Mouse (Mus musculus) forebrain, embryonic 14.5 days (tissue): ENCODE results near the gene Gtf3c6. TPM values are rescaled to one million over a fixed set of nuclear protein-coding genes. Genes with fewer than 3 reads are reported as not detected.
"Not testable (repeated sequence)": the region's sequence is repeated elsewhere in the genome, so short reads cannot be mapped to it uniquely, and the experiment has no call there.

Experiments used
- ATAC-seq: fragments of 200-750 bp; cut with Nextera tagmentation; 2 replicates; pipeline ENCODE4 v1.8.0; 2017; ENCODE audit warnings: mild to moderate bottlenecking, moderate library complexity
- DNase-seq: peaks from one replicate; pipeline ENCODE4 v3.0.0-alpha.2; 2015; ENCODE audit warnings: low spot score
- H3K27ac ChIP-seq: fragments of 300-500 bp; sonication (generic); 2 replicates; pipeline ENCODE4 v1.5.1; 2014; ENCODE audit warnings: low read depth, mild to moderate bottlenecking, control low read depth, low read length, moderate library complexity
- H3K27me3 ChIP-seq: fragments of 300-500 bp; sonication (generic); replicated peaks from 2 replicates; pipeline ENCODE4 v1.6.1; 2014; ENCODE audit warnings: low read length, control low read depth, mixed read lengths; ENCODE audit not compliant: control insufficient read depth, insufficient read depth
- H3K36me3 ChIP-seq: fragments of 300-500 bp; sonication (generic); 2 replicates; pipeline ENCODE4 v1.6.1; 2014; ENCODE audit warnings: low read length, control low read depth; ENCODE audit not compliant: control insufficient read depth, insufficient read depth
- H3K4me1 ChIP-seq: fragments of 300-500 bp; sonication (generic); 2 replicates; pipeline ENCODE4 v1.6.1; 2014; ENCODE audit warnings: antibody characterized with exemption, low read length, control low read depth; ENCODE audit not compliant: control insufficient read depth, insufficient read depth
- H3K4me2 ChIP-seq: fragments of 300-500 bp; sonication (generic); 2 replicates; pipeline ENCODE4 v1.6.1; 2014; ENCODE audit warnings: mild to moderate bottlenecking, control low read depth, low read length
- H3K4me3 ChIP-seq: fragments of 300-500 bp; sonication (generic); 2 replicates; pipeline ENCODE4 v1.5.1; 2014; ENCODE audit warnings: low read depth, low read length, control low read depth
- H3K9ac ChIP-seq: fragments of 300-500 bp; sonication (generic); 2 replicates; pipeline ENCODE4 v1.6.1; 2014; ENCODE audit warnings: mild to moderate bottlenecking, low read length, control low read depth, moderate library complexity
- H3K9me3 ChIP-seq: fragments of 300-500 bp; sonication (generic); replicated peaks from 2 replicates; pipeline ENCODE4 v1.6.1; 2016; ENCODE audit warnings: low read length, control low read depth, mixed read lengths; ENCODE audit not compliant: control insufficient read depth
- WGBS: fragments of 180-500 bp; shearing (Covaris S2); extraction: QIAGEN DNeasy Blood & Tissue Kit; methylation state at CpG from one replicate; pipeline ENCODE4 v1.1.7; 2014; 5-methylcytosine and 5-hydroxymethylcytosine counted together
- polyA plus RNA-seq: library from polyadenylated mRNA; unstranded; fragments of >200 nt; fragmentation: Nextera tagmentation; extraction: Ambion mirVana; gene quantifications from 2 replicates; pipeline ENCODE4 v1.2.1, GENCODE M21; 2014

Gene Gtf3c6
- 78.0 and 79.9 TPM in 2 replicates for polyA plus RNA-seq

GRCm38 (mm10) chr10:40257414-40258255 is at the start of gene Gtf3c6:
TSS of gene Gtf3c6 (minus strand) at chr10:40258108.
- DNase-seq (peak; percentile 98), ATAC-seq (peak; percentile 80)
- Histone ChIP-seq H3K9me3 (no peaks in the 10 kb centered on the region), H3K27me3 (no peaks in the 10 kb centered on the region), H3K4me1 (peaks cover 6% of the 10 kb centered on the region), H3K9ac (peak within 1 kb of the TSS; percentile 91), H3K4me2 (peak within 1 kb of the TSS; percentile 77), H3K27ac (peak within 1 kb of the TSS; percentile 90), H3K36me3 (peaks cover 20% of the 10 kb centered on the region), H3K4me3 (peak within 1 kb of the TSS; percentile 70)
- under 1% methylated on average over 43 of the region's 43 CpGs for WGBS

- Histone ChIP-seq H3K9me3 (no peaks in the 10 kb centered on the region), H3K27ac (no peak overlapping the region), H3K4me3 (no peak overlapping the region), H3K4me2 (no peak overlapping the region), H3K27me3 (no peaks in the 10 kb centered on the region), H3K36me3 (no peaks in the 10 kb centered on the region), H3K4me1 (no peaks in the 10 kb centered on the region), H3K9ac (no peak overlapping the region)
- DNase-seq, result no peak
- 94% methylated on average over 1 of the region's 1 CpGs for WGBS
- ATAC-seq, result no peak
These were observed 48.1 kb upstream of the Gtf3c6 start for GRCm38 (mm10) chr10:40305989-40306388.

- Histone ChIP-seq H3K4me2 (peak within 1 kb of the TSS; percentile 77), H3K27me3 (no peaks in the 10 kb centered on the region), H3K36me3 (0 out of 2 replicates have a peak, but pooled peaks cover 3% of the 10 kb centered on the region), H3K27ac (peak within 1 kb of the TSS; percentile 98), H3K9ac (peak within 1 kb of the TSS; percentile 95), H3K4me1 (peaks cover 17% of the 10 kb centered on the region; the same call in 1 of the 2 replicates), H3K4me3 (peak within 1 kb of the TSS; percentile 95), H3K9me3 (no peaks in the 10 kb centered on the region)
- under 1% methylated on average over 55 of the region's 55 CpGs for WGBS
- DNase-seq (peak; percentile 100), ATAC-seq (peak; percentile 98)
These were observed 44.5 kb upstream of the Gtf3c6 start, which contains the start of gene Amd1 for GRCm38 (mm10) chr10:40302140-40302985. TSS of gene Amd1 (minus strand) at chr10:40302186.

- peak; percentile 39 for DNase-seq
- not testable (repeated sequence) for H3K36me3 ChIP-seq, H3K27me3 ChIP-seq, H3K9me3 ChIP-seq
- peak overlapping the region; percentile 95 for H3K4me3 ChIP-seq
- ATAC-seq, result peak; percentile 16
- peak overlapping the region; percentile 95 for H3K9ac ChIP-seq
- H3K27ac ChIP-seq, result peak overlapping the region; percentile 87
- WGBS, result under 1% methylated on average over 49 of the region's 91 CpGs
- H3K4me1 ChIP-seq, result peaks cover 17% of the 10 kb centered on the region; the same call in 1 of the 2 replicates
- peak overlapping the region; percentile 77 for H3K4me2 ChIP-seq
These were observed 43.5 kb upstream of the Gtf3c6 start for GRCm38 (mm10) chr10:40301181-40302075.

- no peaks in the 10 kb centered on the region for H3K9me3 ChIP-seq
- 0 out of 2 replicates have a peak, but pooled peaks cover 3% of the 10 kb centered on the region for H3K36me3 ChIP-seq
- peak overlapping the region; percentile 95 for H3K9ac ChIP-seq
- peak; percentile 93 for DNase-seq
- H3K27me3 ChIP-seq, result no peaks in the 10 kb centered on the region
- WGBS, result under 1% methylated on average over 36 of the region's 36 CpGs
- H3K4me3 ChIP-seq, result peak overlapping the region; percentile 95
- ATAC-seq, result peak; percentile 69
- H3K4me2 ChIP-seq, result peak overlapping the region; percentile 77
- peaks cover 17% of the 10 kb centered on the region; the same call in 1 of the 2 replicates for H3K4me1 ChIP-seq
- peak overlapping the region; percentile 87 for H3K27ac ChIP-seq
These were observed 42.8 kb upstream of the Gtf3c6 start for GRCm38 (mm10) chr10:40300648-40301171.

- peaks cover 33% of the 10 kb centered on the region for H3K36me3 ChIP-seq
- no peaks in the 10 kb centered on the region for H3K27me3 ChIP-seq
- no peak overlapping the region for H3K4me2 ChIP-seq
- WGBS, result 96% methylated on average over 6 of the region's 6 CpGs
- no peak overlapping the region for H3K4me3 ChIP-seq
- ATAC-seq (no peak), DNase-seq (no peak)
- H3K9ac ChIP-seq, result no peak overlapping the region
- no peaks in the 10 kb centered on the region for H3K4me1 ChIP-seq
- H3K9me3 ChIP-seq, result no peaks in the 10 kb centered on the region
- H3K27ac ChIP-seq, result no peak overlapping the region
These were observed 34.7 kb upstream of the Gtf3c6 start for GRCm38 (mm10) chr10:40292640-40293039.

- DNase-seq (no peak), ATAC-seq (no peak)
- WGBS, result 93% methylated on average over 1 of the region's 1 CpGs
- H3K4me3 ChIP-seq, result no peak overlapping the region
- peaks cover 41% of the 10 kb centered on the region for H3K36me3 ChIP-seq
- H3K9me3 ChIP-seq, result no peaks in the 10 kb centered on the region
- H3K27ac ChIP-seq, result no peak overlapping the region
- no peak overlapping the region for H3K9ac ChIP-seq
- no peaks in the 10 kb centered on the region for H3K27me3 ChIP-seq
- H3K4me1 ChIP-seq, result no peaks in the 10 kb centered on the region
- no peak overlapping the region for H3K4me2 ChIP-seq
These were observed 28.9 kb upstream of the Gtf3c6 start for GRCm38 (mm10) chr10:40286767-40287166.

GRCm38 (mm10) chr10:40285571-40285970 is 27.7 kb upstream of the Gtf3c6 start:
- ATAC-seq, result no peak
- no peaks in the 10 kb centered on the region for H3K4me1 ChIP-seq
- 92% methylated on average over 1 of the region's 1 CpGs for WGBS
- no peaks in the 10 kb centered on the region for H3K9me3 ChIP-seq
- H3K9ac ChIP-seq, result no peak overlapping the region
- H3K27me3 ChIP-seq, result no peaks in the 10 kb centered on the region
- H3K36me3 ChIP-seq, result peaks cover 29% of the 10 kb centered on the region
- H3K4me3 ChIP-seq, result no peak overlapping the region
- H3K4me2 ChIP-seq, result no peak overlapping the region
- no peak for DNase-seq
- no peak overlapping the region for H3K27ac ChIP-seq
